Comparison of ENCODE assay signal across 7 mouse cellular contexts in the genomic region with DNA sequence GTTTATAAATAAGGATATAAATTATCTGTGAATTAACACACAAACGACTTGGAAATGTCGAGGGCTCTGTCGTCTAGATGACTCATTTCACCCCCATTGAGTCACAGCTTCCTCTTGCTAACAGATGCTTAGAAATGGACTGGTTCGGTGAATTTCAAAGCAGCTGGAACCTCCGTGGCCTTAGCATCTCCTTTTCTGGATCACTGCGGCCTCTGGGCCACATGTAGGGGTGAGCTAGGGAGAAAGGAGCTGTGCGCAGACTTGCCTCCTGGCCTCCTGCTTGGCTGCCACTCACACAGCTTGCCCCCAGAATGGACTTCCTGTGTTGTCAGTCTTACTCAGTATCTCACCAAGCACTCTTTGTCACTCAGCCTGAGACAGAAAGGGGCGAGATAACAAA. TPM values are rescaled to one million over a fixed set of nuclear protein-coding genes. Genes with fewer than 3 reads are reported as not detected.
A peak's percentile ranks its signal among the peaks of the same experiment; 100 is the strongest.
DNase-seq lines count a peak whose midpoint lies in the region; ATAC-seq and TF ChIP-seq lines count a peak whose summit lies in the region.

No protein-coding gene starts in this region.

- no peak overlapping the region for H3K4me3 ChIP-seq in intestine, embryonic 15.5 days (replicated peaks)
- no peak overlapping the region for H3K4me3 ChIP-seq in stomach, embryonic 16.5 days (replicated peaks; ENCODE audit: low read length)
- H3K4me3 ChIP-seq in layer of hippocampus, adult 2 months, result no peak overlapping the region

- no peaks in the 10 kb centered on the region for H3K27me3 ChIP-seq in intestine, embryonic 15.5 days (replicated peaks)
- no peaks in the 10 kb centered on the region for H3K27me3 ChIP-seq in stomach, embryonic 16.5 days (ENCODE audit: control insufficient read depth, insufficient read depth, low read length)

- whole genome bisulfite sequencing in intestine, embryonic 15.5 days, result 13% methylated on average over 8 of the region's 8 CpGs
- WGBS in stomach, embryonic 16.5 days, result 11% methylated on average over 8 of the region's 8 CpGs

- no peaks in the 10 kb centered on the region for H3K9me3 ChIP-seq in intestine, embryonic 15.5 days
- H3K9me3 ChIP-seq in stomach, embryonic 16.5 days (replicated peaks; ENCODE audit: control insufficient read depth, low read length), result no peaks in the 10 kb centered on the region

- H3K27ac ChIP-seq in intestine, embryonic 15.5 days, result no peak overlapping the region
- H3K27ac ChIP-seq in stomach, embryonic 16.5 days (ENCODE audit: low read length), result peak overlapping the region; percentile 56
- H3K27ac ChIP-seq in layer of hippocampus, adult 2 months, result no peak overlapping the region

- DNase-seq in urinary bladder, adult 18-20 months (ENCODE audit: low spot score in 2 of 2), result peak; percentile 8 to 21
- DNase-seq in urinary bladder, postnatal 10 days (ENCODE audit: low spot score), result no peak
- DNase-seq in embryo, embryonic 11 days, result peak; percentile 49
- DNase-seq in layer of hippocampus, adult 2 months (ENCODE audit: low spot score in 2 of 2), result no peak
- no peak for DNase-seq in right cerebral cortex, postnatal 10 days (ENCODE audit: low spot score in 2 of 2)

- H3K36me3 ChIP-seq in intestine, embryonic 15.5 days, result no peaks in the 10 kb centered on the region
- no peaks in the 10 kb centered on the region for H3K36me3 ChIP-seq in stomach, embryonic 16.5 days (ENCODE audit: control insufficient read depth, insufficient read depth, low read length)

- peak; percentile 24 for ATAC-seq in intestine, embryonic 15.5 days
- ATAC-seq in stomach, embryonic 16.5 days (ENCODE audit: insufficient read depth, low FRiP score), result peak; percentile 64; the same call in 1 of the 2 replicates

- H3K9ac ChIP-seq in intestine, embryonic 15.5 days, result no peak overlapping the region
- H3K9ac ChIP-seq in stomach, embryonic 16.5 days (ENCODE audit: low read length), result no peak overlapping the region

- H3K4me1 ChIP-seq in intestine, embryonic 15.5 days (replicated peaks), result peaks cover 6% of the 10 kb centered on the region; the same call in 1 of the 2 replicates
- H3K4me1 ChIP-seq in stomach, embryonic 16.5 days (ENCODE audit: control insufficient read depth, insufficient read depth, low read length), result peaks cover 15% of the 10 kb centered on the region

- no peak for TF ChIP-seq CTCF in layer of hippocampus, adult 2 months (conservative IDR thresholded peaks at IDR 0.05)

- no peak overlapping the region for H3K4me2 ChIP-seq in intestine, embryonic 15.5 days (replicated peaks)
- peak overlapping the region; percentile 26; the same call in 1 of the 2 replicates for H3K4me2 ChIP-seq in stomach, embryonic 16.5 days (ENCODE audit: low read depth, low read length)

RNA-seq across cellular contexts. Expression of a gene that starts 26.3 kb away (rescaled TPM):
- polyA plus RNA-seq in intestine, embryonic 15.5 days (2015; fragmentation: Nextera tagmentation; extraction: Ambion mirVana), result 39.8 and 53.3 TPM in 2 replicates
- 45.1 and 47.5 TPM in 2 replicates for polyA plus RNA-seq in stomach, embryonic 16.5 days (2015; fragmentation: Nextera tagmentation; extraction: Ambion mirVana)
- 10 to 100 TPM; 66.7 to 74.2 TPM for total RNA-seq in layer of hippocampus, adult 2 months (2021)

Comparison
In these comparisons a context has a peak if more than half of its experiments do, and no peak if none do; other contexts are left out.
1. DNase-seq: peak in urinary bladder, adult 18-20 months (2 of 2) and embryo, embryonic 11 days (single experiment); none in urinary bladder, postnatal 10 days (single experiment), layer of hippocampus, adult 2 months (0 of 2) and right cerebral cortex, postnatal 10 days (0 of 2).